Mouse (Mus musculus) NIH3T3 (cell line): ENCODE results near the gene Lrrc23.
"Not testable (repeated sequence)": the region's sequence is repeated elsewhere in the genome, so short reads cannot be mapped to it uniquely, and the experiment has no call there.

Source experiments
- DNase-seq: peaks from one replicate; pipeline ENCODE4 v3.0.0-alpha.2; 2012; ENCODE audit warnings: low read depth

Lrrc23 gene

DNA sequence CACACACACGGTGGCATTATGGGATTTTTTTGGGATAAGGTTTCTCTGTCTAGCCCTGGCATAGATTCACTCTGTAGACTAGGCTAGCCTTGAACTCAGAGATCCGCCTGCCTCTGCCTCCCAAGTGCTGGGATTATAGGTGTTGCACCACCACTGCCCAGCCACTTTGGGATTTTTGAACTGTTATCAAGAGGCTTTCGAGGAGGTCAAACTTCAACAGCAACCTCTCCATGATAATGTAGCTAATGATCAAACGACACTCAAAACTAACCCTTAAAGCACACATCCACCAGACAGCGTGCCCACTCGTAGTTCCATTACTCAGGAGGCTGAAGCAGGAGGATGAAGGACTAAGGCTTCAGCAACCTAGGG lies 28.4 kb upstream of the Lrrc23 start:
- DNase-seq = no peak

- peak; percentile 76 for DNase-seq
Measured at GRCm38 (mm10) chr6:124807366-124807765, 27.8 kb upstream of the Lrrc23 start.

DNA sequence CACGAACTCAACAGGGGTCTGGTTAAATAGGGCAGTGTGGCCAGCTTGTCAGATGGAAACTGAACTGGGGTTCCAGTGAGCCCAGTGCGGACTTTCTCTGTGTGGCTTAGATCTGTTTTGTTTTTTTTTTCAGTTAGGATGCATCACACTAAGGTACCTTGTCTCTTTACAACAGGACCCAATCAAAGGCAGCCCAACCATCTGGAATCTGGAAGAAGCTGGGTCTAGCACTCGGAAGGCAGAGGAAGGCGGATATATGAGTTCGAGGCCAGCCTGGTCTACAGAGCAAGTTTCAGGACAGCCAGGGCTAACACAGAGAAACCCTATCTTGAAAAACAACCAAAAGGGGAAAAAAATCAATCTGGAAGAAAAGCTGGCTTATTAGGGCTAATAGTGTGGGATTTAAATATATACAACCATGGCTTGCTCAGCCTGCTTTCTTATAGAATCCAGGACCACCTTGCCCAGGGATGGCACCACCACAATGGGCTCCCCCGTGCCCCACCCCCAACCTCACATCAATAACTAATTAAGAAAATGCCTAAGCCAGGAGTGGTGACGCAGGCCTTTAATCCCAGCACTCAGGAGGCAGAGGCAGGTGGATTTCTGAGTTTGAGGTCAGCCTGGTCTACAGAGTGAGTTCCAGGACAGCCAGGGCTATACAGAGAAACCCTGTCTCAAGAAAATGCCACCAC lies 27.1 kb upstream of the Lrrc23 start:
- DNase-seq = no peak

GRCm38 (mm10) chr6:124805341-124806321 lies 26.1 kb upstream of the Lrrc23 start:
- peak; percentile 100 for DNase-seq

DNA sequence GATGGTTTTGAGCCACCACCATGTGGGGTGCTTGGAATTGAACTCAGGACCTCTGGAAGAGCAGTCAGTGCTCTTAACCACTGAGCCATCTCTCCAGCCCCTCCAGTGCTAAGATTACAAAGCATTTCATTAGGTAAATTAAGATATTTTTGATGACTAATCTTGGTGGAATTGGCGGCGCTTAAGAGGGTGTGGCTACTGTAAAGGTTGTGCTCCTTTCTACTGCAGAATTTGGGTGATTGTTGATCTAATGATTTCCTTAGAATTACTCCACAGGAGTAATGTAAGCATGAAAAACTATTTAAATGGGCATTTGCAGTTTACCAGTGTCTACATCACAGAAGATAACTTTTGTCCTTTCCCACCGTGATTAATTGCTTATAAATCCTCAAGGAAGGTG lies 24.8 kb upstream of the Lrrc23 start:
- no peak for DNase-seq

GRCm38 (mm10) chr6:124803691-124804090 lies 24.2 kb upstream of the Lrrc23 start:
- DNase-seq = not testable (repeated sequence)

GRCm38 (mm10) chr6:124803061-124803460 lies 23.5 kb upstream of the Lrrc23 start:
- DNase-seq = no peak

- DNase-seq = not testable (repeated sequence)
Measured at GRCm38 (mm10) chr6:124802400-124802799, 22.9 kb upstream of the Lrrc23 start.

DNA sequence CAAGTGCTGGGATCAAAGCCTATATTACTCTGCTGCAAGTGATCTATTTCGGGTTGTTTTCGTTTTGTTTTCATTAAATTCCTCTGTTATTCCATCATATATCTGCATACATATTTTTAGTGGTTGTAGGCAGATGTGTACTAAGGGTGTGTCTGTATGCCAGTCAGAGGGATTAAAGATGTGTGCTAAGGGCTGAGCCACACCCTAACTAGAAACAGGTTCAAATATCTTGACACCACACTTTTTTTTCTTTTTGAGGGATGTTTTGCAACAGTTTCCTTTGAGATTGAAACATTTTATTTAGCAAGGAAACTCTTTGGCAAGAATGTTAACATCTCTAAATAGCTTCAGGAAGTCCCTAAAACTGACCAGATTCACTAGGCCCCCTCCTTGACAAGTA lies 16.7 kb upstream of the Lrrc23 start:
- peak; percentile 39 for DNase-seq

GRCm38 (mm10) chr6:124795781-124796180 lies 16.3 kb upstream of the Lrrc23 start:
- DNase-seq = no peak

DNA sequence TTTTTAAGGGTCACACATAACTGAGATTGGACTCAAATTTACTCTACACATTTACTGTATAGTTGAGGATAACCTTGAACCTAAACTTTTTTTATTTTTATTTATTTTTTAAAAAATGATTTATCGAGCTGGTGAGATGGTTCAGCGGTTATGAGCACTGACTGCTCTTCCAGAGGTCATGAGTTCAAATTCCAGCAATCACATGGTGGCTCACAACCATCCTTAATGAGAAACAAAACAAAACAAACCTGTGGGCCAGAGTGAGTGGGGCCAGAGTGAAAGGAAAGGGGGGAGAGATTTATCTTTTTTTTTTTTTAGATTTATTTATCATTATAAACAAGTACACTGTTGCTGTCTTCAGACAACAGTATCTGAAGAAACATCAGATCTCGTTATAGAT lies 12.4 kb upstream of the Lrrc23 start:
- no peak for DNase-seq

DNA sequence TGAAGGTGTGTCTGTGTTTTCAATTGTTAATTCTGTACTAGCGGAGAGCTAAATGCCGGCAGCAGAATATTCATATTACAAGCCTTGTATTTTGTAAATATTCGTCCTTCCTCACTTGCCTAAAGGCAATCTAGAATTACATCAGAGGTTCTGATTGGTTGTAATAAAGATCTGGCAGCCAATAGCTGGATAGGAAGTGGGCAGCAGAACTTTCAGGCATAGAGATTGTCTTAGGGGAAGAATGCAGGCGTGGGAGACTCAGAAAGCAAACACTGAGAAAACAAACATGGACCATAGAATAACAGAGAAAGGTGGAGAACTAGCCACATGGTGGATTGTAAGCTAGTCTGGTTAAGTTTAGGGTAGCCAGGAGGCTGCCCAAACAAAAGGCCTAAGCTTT lies 10.6 kb upstream of the Lrrc23 start:
- DNase-seq = no peak

DNA sequence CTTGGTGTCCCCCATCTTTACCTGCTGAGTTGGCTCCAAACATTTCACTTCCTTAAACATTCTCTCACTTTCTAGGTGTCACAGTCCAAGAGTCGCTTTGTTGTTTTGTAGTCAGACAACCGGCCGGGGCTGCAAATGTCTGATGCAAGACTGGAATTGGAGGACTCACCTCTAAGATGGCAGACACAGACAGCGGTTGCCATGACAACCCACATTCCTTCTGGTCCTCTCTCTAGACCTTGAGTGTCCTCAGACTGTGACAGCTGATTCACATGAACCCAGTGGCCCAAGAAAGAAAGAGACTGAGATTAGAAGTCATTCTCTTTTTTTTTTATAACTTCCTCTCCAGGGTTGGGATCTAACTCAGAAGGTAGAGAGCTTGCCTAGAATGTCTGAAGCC lies 10.0 kb upstream of the Lrrc23 start:
- DNase-seq = no peak

DNA sequence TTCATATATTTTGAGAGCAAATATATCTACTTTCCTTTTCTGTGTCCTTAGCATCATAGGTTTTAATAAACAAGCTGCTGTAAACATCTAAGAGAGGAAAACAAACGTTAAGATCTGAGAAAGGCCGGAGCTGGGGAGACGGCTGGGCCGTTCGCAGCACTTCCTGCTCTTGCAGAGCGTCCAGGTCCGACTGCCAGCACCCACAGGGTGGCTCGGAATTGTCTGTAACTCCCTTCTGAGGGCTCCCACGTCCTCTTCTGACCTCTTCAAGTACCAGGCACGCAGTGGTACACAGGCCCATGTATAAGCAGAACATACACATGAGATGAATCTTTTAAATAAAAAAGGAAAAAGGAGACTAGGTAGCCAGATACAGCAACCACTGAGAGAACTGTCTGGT lies 8.2 kb upstream of the Lrrc23 start:
- DNase-seq = no peak

DNA sequence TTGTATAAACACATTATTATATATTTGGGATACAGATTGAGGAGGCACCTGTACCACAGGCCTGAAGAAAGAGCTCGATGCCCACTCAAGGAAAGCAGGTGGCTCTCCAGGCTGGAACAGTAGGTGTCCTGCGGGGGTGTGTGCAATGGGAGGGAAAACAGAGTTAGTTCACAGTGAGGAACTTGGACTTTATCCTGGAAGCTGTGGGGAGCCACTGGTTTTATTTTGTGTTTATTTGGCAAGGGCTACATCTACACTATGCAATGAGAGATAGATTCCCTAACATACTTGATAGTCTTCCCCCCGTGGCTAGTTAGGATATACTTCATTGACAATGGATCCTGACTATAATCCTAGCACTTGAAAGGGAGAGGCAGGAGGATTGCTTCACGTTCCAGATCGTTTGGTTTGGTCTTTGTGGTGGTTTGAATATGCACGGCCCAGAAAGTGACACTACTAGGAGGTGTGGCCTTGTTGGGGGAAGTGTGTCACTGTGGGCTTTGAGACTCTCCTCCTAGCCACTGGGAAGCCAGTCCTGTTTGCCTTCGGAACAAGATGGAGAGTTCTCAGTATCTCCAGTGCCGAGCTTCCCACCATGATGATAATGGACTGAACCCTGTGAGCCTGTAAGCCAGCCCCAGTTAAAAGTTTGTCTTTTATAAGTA lies 7.4 kb upstream of the Lrrc23 start:
- no peak for DNase-seq

DNA sequence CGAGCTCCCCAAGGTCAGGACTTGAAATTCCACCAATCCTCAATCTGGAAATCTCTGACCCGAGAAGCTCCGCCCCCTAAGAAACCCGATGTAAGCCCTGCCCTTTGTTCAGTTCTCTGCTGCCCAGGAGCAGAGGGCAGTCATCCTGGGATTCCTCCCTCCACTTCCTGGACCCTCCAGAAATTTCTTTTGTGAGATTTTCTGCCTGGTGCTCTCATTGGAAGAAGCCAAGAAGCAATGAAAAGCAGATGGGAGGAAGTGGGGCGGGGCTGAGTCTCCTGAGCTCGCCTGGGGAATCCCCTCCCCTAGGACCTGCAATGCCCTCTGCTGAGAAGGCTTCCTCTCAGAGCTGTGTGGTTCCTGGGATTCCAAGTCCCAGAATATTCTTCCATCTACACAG lies 2.9 kb upstream of the Lrrc23 start:
- DNase-seq = peak; percentile 89

DNA sequence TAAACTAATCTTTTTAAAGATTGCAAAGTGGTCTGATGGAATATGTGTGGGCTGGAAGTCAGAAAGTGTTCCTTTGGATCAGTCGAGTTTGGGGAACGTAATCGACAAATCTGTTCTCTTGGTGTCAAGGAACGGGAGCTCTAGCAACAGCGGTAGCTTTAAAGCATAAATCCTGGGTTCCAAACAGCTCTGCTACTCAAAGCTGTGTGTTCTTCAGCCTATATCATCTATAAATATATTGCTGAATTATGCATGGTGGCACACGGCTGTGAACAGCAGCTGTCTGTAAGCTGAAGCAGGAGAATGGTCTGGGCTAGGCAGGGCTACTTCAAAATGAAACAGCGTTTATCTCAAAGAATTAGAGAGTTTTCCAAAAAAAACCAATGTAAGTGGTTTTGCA lies 1.4 kb upstream of the Lrrc23 start:
- no peak for DNase-seq

GRCm38 (mm10) chr6:124779984-124780416 lies 473 bp upstream of the Lrrc23 start:
- DNase-seq = no peak

DNA sequence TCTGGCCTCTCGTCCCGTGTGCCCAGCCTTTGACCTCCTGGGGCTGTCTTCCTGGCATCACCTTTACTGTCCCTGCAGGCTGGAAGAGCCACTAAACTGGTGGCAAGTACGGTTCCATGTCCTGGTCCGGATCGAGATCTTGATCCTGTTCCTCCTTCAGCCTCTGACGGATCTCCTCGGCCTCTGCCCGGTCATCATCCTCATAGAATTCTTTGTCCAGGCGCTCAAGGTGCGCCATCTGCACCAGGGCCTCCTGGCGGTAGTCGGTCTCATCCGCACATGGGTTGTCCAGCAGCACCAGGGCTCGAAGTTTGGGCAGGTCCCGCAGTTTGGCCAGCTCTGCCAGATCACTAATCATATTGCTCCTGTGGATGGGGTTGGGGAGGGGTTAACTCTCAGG lies 9.0 kb downstream of the Lrrc23 start:
- DNase-seq = no peak

- DNase-seq = no peak
Measured at GRCm38 (mm10) chr6:124770013-124770412, 9.5 kb downstream of the Lrrc23 start.

DNA sequence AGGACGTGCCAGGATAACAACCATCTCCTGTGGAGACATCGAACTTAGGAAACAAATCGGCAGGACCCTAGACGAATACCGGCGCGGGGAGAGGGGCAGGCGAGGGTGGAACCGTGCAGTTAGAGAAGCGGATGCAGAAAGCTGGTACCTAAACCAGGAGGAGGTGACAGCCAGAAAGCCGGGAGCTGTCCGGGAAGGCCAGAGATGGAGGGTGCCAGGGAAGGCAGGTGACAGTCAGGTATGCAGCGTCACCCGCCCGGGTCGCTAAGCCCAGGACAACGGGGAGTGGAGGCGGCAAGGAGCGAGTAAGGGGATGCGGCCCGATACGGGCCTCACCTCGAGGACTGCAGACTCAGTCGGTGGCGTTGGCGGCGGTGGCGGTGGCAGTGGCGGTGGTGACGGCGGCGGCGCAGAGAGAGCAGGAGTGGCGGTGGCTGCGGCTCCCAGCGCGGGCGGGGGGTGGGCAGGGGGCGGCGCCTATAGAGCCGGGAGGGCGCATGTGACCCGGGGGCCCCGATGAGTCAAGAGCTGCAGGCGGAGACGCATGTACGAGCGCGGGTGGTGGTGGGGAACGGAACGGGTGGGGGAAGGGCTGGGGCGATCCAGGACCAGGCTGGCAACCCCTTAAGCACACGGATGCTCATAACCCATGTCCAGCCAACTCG lies 10.3 kb downstream of the Lrrc23 start, which contains the start of gene Eno2:
Gene Eno2 (minus strand): TSS at position 573 of the 665 bp plus-strand sequence.
- DNase-seq = peak; percentile 92

DNA sequence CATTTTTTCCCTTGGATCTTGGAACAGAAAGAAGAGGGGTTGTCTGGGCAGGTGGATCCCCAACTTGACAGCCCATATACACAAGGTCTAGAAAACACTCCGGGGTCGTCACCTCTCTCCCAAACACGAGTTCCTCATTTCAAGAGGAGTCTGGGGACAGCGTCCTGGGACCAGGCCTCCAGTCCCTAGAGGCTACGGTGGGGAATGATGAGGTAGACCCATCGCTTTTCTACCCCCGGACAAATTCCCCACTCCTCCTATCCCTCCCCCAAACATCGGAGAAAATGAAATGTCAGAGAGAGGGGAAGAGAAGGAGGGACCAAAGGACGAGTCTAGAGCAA lies 10.9 kb downstream of the Lrrc23 start:
- no peak for DNase-seq
